Mouse (Mus musculus): ENCODE data around the gene Ogfod2. TPM values are rescaled to one million over a fixed set of nuclear protein-coding genes. Genes with fewer than 3 reads are reported as not detected.
A peak's percentile ranks its signal among the peaks of the same experiment; 100 is the strongest.

Gene Ogfod2
- polyA plus RNA-seq, 1 experiment from 2014 or later: 29.7 TPM

GRCm38 (mm10) chr5:124079880-124080279, 32.2 kb upstream of the Ogfod2 start:
- H3K4me1 ChIP-seq (replicated peaks; ENCODE audit: control insufficient read depth, insufficient read depth, low read length): peaks cover 12% of the 10 kb centered on the region
- no peak overlapping the region for H3K9ac ChIP-seq (ENCODE audit: low read length)
- no peak for ATAC-seq (ENCODE audit: low read depth)
- H3K4me2 ChIP-seq (ENCODE audit: low read depth, low read length): no peak overlapping the region
- H3K27me3 ChIP-seq (ENCODE audit: control insufficient read depth, insufficient read depth, low read depth, low read length): no peaks in the 10 kb centered on the region
- H3K4me3 ChIP-seq (ENCODE audit: low read length): no peak overlapping the region
- H3K9me3 ChIP-seq (ENCODE audit: control insufficient read depth, low read length): no peaks in the 10 kb centered on the region
- no peaks in the 10 kb centered on the region for H3K36me3 ChIP-seq (ENCODE audit: control insufficient read depth, insufficient read depth, low read length)
- 91% methylated on average over 17 of the region's 17 CpGs for WGBS
- no peak overlapping the region for H3K27ac ChIP-seq (ENCODE audit: low read length)

- WGBS: 59% methylated on average over 10 of the region's 10 CpGs
- ATAC-seq (ENCODE audit: low read depth): peak; percentile 34; the same call in 1 of the 2 replicates
These were observed 29.6 kb upstream of the Ogfod2 start for GRCm38 (mm10) chr5:124082447-124082846.

GRCm38 (mm10) chr5:124082941-124083688, 29.0 kb upstream of the Ogfod2 start:
- Histone ChIP-seq H3K9me3 (ENCODE audit: control insufficient read depth, low read length) (no peaks in the 10 kb centered on the region), H3K36me3 (ENCODE audit: control insufficient read depth, insufficient read depth, low read length) (no peaks in the 10 kb centered on the region), H3K4me3 (ENCODE audit: low read length) (no peak overlapping the region), H3K27me3 (ENCODE audit: control insufficient read depth, insufficient read depth, low read depth, low read length) (no peaks in the 10 kb centered on the region), H3K9ac (ENCODE audit: low read length) (no peak overlapping the region), H3K4me1 (replicated peaks; ENCODE audit: control insufficient read depth, insufficient read depth, low read length) (peaks cover 4% of the 10 kb centered on the region), H3K4me2 (ENCODE audit: low read depth, low read length) (no peak overlapping the region), H3K27ac (ENCODE audit: low read length) (no peak overlapping the region)
- WGBS: 84% methylated on average over 17 of the region's 17 CpGs
- no peak for ATAC-seq (ENCODE audit: low read depth)

More at GRCm38 (mm10) chr5:124082447-124082846, 29.6 kb upstream of the Ogfod2 start:
- no peak overlapping the region for H3K27ac ChIP-seq (ENCODE audit: low read length)
- H3K4me2 ChIP-seq (ENCODE audit: low read depth, low read length): no peak overlapping the region
- no peak overlapping the region for H3K9ac ChIP-seq (ENCODE audit: low read length)
- H3K36me3 ChIP-seq (ENCODE audit: control insufficient read depth, insufficient read depth, low read length): no peaks in the 10 kb centered on the region
- no peak overlapping the region for H3K4me3 ChIP-seq (ENCODE audit: low read length)
- H3K27me3 ChIP-seq (ENCODE audit: control insufficient read depth, insufficient read depth, low read depth, low read length): no peaks in the 10 kb centered on the region
- H3K4me1 ChIP-seq (replicated peaks; ENCODE audit: control insufficient read depth, insufficient read depth, low read length): peaks cover 4% of the 10 kb centered on the region
- no peaks in the 10 kb centered on the region for H3K9me3 ChIP-seq (ENCODE audit: control insufficient read depth, low read length)

- Histone ChIP-seq H3K9ac (ENCODE audit: low read length) (no peak overlapping the region), H3K36me3 (ENCODE audit: control insufficient read depth, insufficient read depth, low read length) (no peaks in the 10 kb centered on the region), H3K27me3 (ENCODE audit: control insufficient read depth, insufficient read depth, low read depth, low read length) (no peaks in the 10 kb centered on the region), H3K4me2 (ENCODE audit: low read depth, low read length) (no peak overlapping the region), H3K4me1 (replicated peaks; ENCODE audit: control insufficient read depth, insufficient read depth, low read length) (peaks cover 3% of the 10 kb centered on the region), H3K4me3 (ENCODE audit: low read length) (no peak overlapping the region), H3K9me3 (ENCODE audit: control insufficient read depth, low read length) (no peaks in the 10 kb centered on the region), H3K27ac (ENCODE audit: low read length) (no peak overlapping the region)
- WGBS: 78% methylated on average over 14 of the region's 14 CpGs
- ATAC-seq (ENCODE audit: low read depth): no peak
These were observed 28.1 kb upstream of the Ogfod2 start for GRCm38 (mm10) chr5:124083850-124084587.

- Histone ChIP-seq H3K27ac (ENCODE audit: low read length) (no peak overlapping the region), H3K4me2 (ENCODE audit: low read depth, low read length) (no peak overlapping the region), H3K9ac (ENCODE audit: low read length) (no peak overlapping the region), H3K4me1 (replicated peaks; ENCODE audit: control insufficient read depth, insufficient read depth, low read length) (no peaks in the 10 kb centered on the region), H3K9me3 (ENCODE audit: control insufficient read depth, low read length) (no peaks in the 10 kb centered on the region), H3K27me3 (ENCODE audit: control insufficient read depth, insufficient read depth, low read depth, low read length) (no peaks in the 10 kb centered on the region), H3K36me3 (ENCODE audit: control insufficient read depth, insufficient read depth, low read length) (no peaks in the 10 kb centered on the region), H3K4me3 (ENCODE audit: low read length) (no peak overlapping the region)
- 37% methylated on average over 11 of the region's 11 CpGs for WGBS
- ATAC-seq (ENCODE audit: low read depth): peak; percentile 65
These were observed 27.4 kb upstream of the Ogfod2 start for GRCm38 (mm10) chr5:124084588-124085173.

GRCm38 (mm10) chr5:124085513-124085912, 26.6 kb upstream of the Ogfod2 start:
- H3K4me1 ChIP-seq (replicated peaks; ENCODE audit: control insufficient read depth, insufficient read depth, low read length): no peaks in the 10 kb centered on the region
- no peak for ATAC-seq (ENCODE audit: low read depth)
- no peak overlapping the region for H3K9ac ChIP-seq (ENCODE audit: low read length)
- no peaks in the 10 kb centered on the region for H3K9me3 ChIP-seq (ENCODE audit: control insufficient read depth, low read length)
- no peaks in the 10 kb centered on the region for H3K36me3 ChIP-seq (ENCODE audit: control insufficient read depth, insufficient read depth, low read length)
- no peaks in the 10 kb centered on the region for H3K27me3 ChIP-seq (ENCODE audit: control insufficient read depth, insufficient read depth, low read depth, low read length)
- H3K27ac ChIP-seq (ENCODE audit: low read length): no peak overlapping the region
- H3K4me3 ChIP-seq (ENCODE audit: low read length): no peak overlapping the region
- no peak overlapping the region for H3K4me2 ChIP-seq (ENCODE audit: low read depth, low read length)
- WGBS: 69% methylated on average over 3 of the region's 3 CpGs

GRCm38 (mm10) chr5:124086876-124087275, 25.2 kb upstream of the Ogfod2 start:
- no peak overlapping the region for H3K4me2 ChIP-seq (ENCODE audit: low read depth, low read length)
- no peaks in the 10 kb centered on the region for H3K9me3 ChIP-seq (ENCODE audit: control insufficient read depth, low read length)
- no peaks in the 10 kb centered on the region for H3K4me1 ChIP-seq (replicated peaks; ENCODE audit: control insufficient read depth, insufficient read depth, low read length)
- no peaks in the 10 kb centered on the region for H3K27me3 ChIP-seq (ENCODE audit: control insufficient read depth, insufficient read depth, low read depth, low read length)
- WGBS: 83% methylated on average over 4 of the region's 4 CpGs
- no peak overlapping the region for H3K27ac ChIP-seq (ENCODE audit: low read length)
- no peaks in the 10 kb centered on the region for H3K36me3 ChIP-seq (ENCODE audit: control insufficient read depth, insufficient read depth, low read length)
- ATAC-seq (ENCODE audit: low read depth): no peak
- H3K9ac ChIP-seq (ENCODE audit: low read length): no peak overlapping the region
- H3K4me3 ChIP-seq (ENCODE audit: low read length): no peak overlapping the region

- H3K9ac ChIP-seq (ENCODE audit: low read length): no peak overlapping the region
- H3K4me3 ChIP-seq (ENCODE audit: low read length): no peak overlapping the region
- H3K27ac ChIP-seq (ENCODE audit: low read length): no peak overlapping the region
- 72% methylated on average over 23 of the region's 23 CpGs for WGBS
- H3K4me2 ChIP-seq (ENCODE audit: low read depth, low read length): no peak overlapping the region
- no peaks in the 10 kb centered on the region for H3K9me3 ChIP-seq (ENCODE audit: control insufficient read depth, low read length)
- peaks cover 7% of the 10 kb centered on the region for H3K4me1 ChIP-seq (replicated peaks; ENCODE audit: control insufficient read depth, insufficient read depth, low read length)
- H3K36me3 ChIP-seq (ENCODE audit: control insufficient read depth, insufficient read depth, low read length): no peaks in the 10 kb centered on the region
- no peak for ATAC-seq (ENCODE audit: low read depth)
- no peaks in the 10 kb centered on the region for H3K27me3 ChIP-seq (ENCODE audit: control insufficient read depth, insufficient read depth, low read depth, low read length)
These were observed 22.2 kb upstream of the Ogfod2 start for GRCm38 (mm10) chr5:124089868-124090267.

- WGBS: 33% methylated on average over 9 of the region's 9 CpGs
- Histone ChIP-seq H3K9ac (ENCODE audit: low read length) (no peak overlapping the region), H3K9me3 (ENCODE audit: control insufficient read depth, low read length) (no peaks in the 10 kb centered on the region), H3K4me2 (ENCODE audit: low read depth, low read length) (no peak overlapping the region), H3K4me3 (ENCODE audit: low read length) (no peak overlapping the region), H3K27me3 (ENCODE audit: control insufficient read depth, insufficient read depth, low read depth, low read length) (no peaks in the 10 kb centered on the region), H3K27ac (ENCODE audit: low read length) (no peak overlapping the region), H3K36me3 (ENCODE audit: control insufficient read depth, insufficient read depth, low read length) (no peaks in the 10 kb centered on the region), H3K4me1 (replicated peaks; ENCODE audit: control insufficient read depth, insufficient read depth, low read length) (peaks cover 17% of the 10 kb centered on the region)
- 0 out of 2 replicates have a peak, but pooled peaks have one; percentile 10 for ATAC-seq (ENCODE audit: low read depth)
These were observed 20.1 kb upstream of the Ogfod2 start for GRCm38 (mm10) chr5:124091951-124092406.
